Mouse (Mus musculus) CH12.LX (cell line): ENCODE measurements at regions not wholly inside any gene's neighbourhood (a gene's known extent, or its start where the extent isn't known, plus 50 kb on each side); places are given as distances from the start of the nearest gene placed in this dataset.

Experiments
- CTCF ChIP-seq, 2 experiments: IDR thresholded peaks in 1 of 2; conservative IDR thresholded peaks in 1 of 2; 2 replicates each; pipeline ENCODE4 v1.5.1; 2011 to 2012; ENCODE audit warnings: low read depth in 2 of 2, low read length in 2 of 2, improper control_type of control experiment in 1 of 2, inconsistent platforms in 1 of 2, mild to moderate bottlenecking in 1 of 2, moderate library complexity in 1 of 2
- PAX5 ChIP-seq: IDR thresholded peaks from 2 replicates; pipeline ENCODE4 v1.6.1; 2012; ENCODE audit warnings: low read length, inconsistent platforms, mixed read lengths
- POLR2A ChIP-seq: IDR thresholded peaks from 2 replicates; pipeline ENCODE4 v1.6.1; 2011; ENCODE audit warnings: low read depth, mild to moderate bottlenecking, improper control_type of control experiment, low read length

GRCm38 (mm10) chr8:35919859-35920675 lies 154.5 kb downstream of the Gm19410 start:
- TF ChIP-seq POLR2A, result no peak
- TF ChIP-seq CTCF (conservative IDR thresholded peaks at IDR 0.05 in 1 of 2, IDR thresholded peaks at IDR 0.05 in 1 of 2; ENCODE audit: low read depth in 2 of 2, low read length in 2 of 2), result no peak
- TF ChIP-seq PAX5, result no peak
